Mouse (Mus musculus) brain, adult 2 months (tissue): ENCODE measurements at regions not wholly inside any gene's neighbourhood (a gene's known extent, or its start where the extent isn't known, plus 50 kb on each side); places are given as distances from the start of the nearest gene placed in this dataset.
A peak's percentile ranks its signal among the peaks of the same experiment; 100 is the strongest.
"Not testable (repeated sequence)": the region's sequence is repeated elsewhere in the genome, so short reads cannot be mapped to it uniquely, and the experiment has no call there.

Source experiments
- DNase-seq: peaks from one replicate; pipeline ENCODE4 v3.0.0; 2011; ENCODE audit warnings: low read depth, low spot score

GRCm38 (mm10) chrX:50675356-50675755 lies 165.5 kb upstream of the Stk26 start:
- peak; percentile 54 for DNase-seq

- peak; percentile 71 for DNase-seq
Measured at GRCm38 (mm10) chrX:50657835-50658565, 182.8 kb upstream of the Stk26 start.

GRCm38 (mm10) chrX:50657180-50657834 lies 183.5 kb upstream of the Stk26 start:
- DNase-seq = no peak

- DNase-seq = not testable (repeated sequence)
Measured at GRCm38 (mm10) chrX:50655380-50655779, 185.5 kb upstream of the Stk26 start.

- DNase-seq = no peak
Measured at GRCm38 (mm10) chrX:50641347-50641746, 199.5 kb upstream of the Stk26 start.

GRCm38 (mm10) chrX:50635634-50636033 lies 205.2 kb upstream of the Stk26 start:
- no peak for DNase-seq

GRCm38 (mm10) chrX:50634842-50635615 lies 205.8 kb upstream of the Stk26 start:
- peak; percentile 95 for DNase-seq

- DNase-seq = no peak
Measured at GRCm38 (mm10) chrX:50632536-50632935, 204.2 kb upstream of the Olfr1324 start.

- DNase-seq = no peak
Measured at GRCm38 (mm10) chrX:50625336-50625735, 197.0 kb upstream of the Olfr1324 start.

GRCm38 (mm10) chrX:50622984-50623455 lies 194.7 kb upstream of the Olfr1324 start:
- DNase-seq = no peak

GRCm38 (mm10) chrX:50620909-50621308 lies 192.6 kb upstream of the Olfr1324 start:
- DNase-seq = no peak

GRCm38 (mm10) chrX:50619919-50620318 lies 191.6 kb upstream of the Olfr1324 start:
- DNase-seq = no peak

- no peak for DNase-seq
Measured at GRCm38 (mm10) chrX:50618936-50619335, 190.6 kb upstream of the Olfr1324 start.

- not testable (repeated sequence) for DNase-seq
Measured at GRCm38 (mm10) chrX:50616920-50617319, 188.6 kb upstream of the Olfr1324 start.

- DNase-seq = peak; percentile 25
Measured at GRCm38 (mm10) chrX:50614874-50615273, 186.6 kb upstream of the Olfr1324 start.

- DNase-seq = not testable (repeated sequence)
Measured at GRCm38 (mm10) chrX:50614367-50614766, 186.1 kb upstream of the Olfr1324 start.

- peak; percentile 29 for DNase-seq
Measured at GRCm38 (mm10) chrX:50611765-50612591, 183.7 kb upstream of the Olfr1324 start.

- not testable (repeated sequence) for DNase-seq
Measured at GRCm38 (mm10) chrX:50608141-50608540, 179.8 kb upstream of the Olfr1324 start.

- DNase-seq = no peak
Measured at GRCm38 (mm10) chrX:50607636-50608035, 179.3 kb upstream of the Olfr1324 start.

- DNase-seq = not testable (repeated sequence)
Measured at GRCm38 (mm10) chrX:50605517-50605916, 177.2 kb upstream of the Olfr1324 start.

GRCm38 (mm10) chrX:50604995-50605394 lies 176.7 kb upstream of the Olfr1324 start:
- not testable (repeated sequence) for DNase-seq
